Mouse (Mus musculus): ENCODE measurements at regions not wholly inside any gene's neighbourhood (a gene's known extent, or its start where the extent isn't known, plus 50 kb on each side); places are given as distances from the start of the nearest gene placed in this dataset.
A peak's percentile ranks its signal among the peaks of the same experiment; 100 is the strongest.
"Not testable (repeated sequence)": the region's sequence is repeated elsewhere in the genome, so short reads cannot be mapped to it uniquely, and the experiment has no call there.

- DNase-seq, result peak; percentile 72
Measured at GRCm38 (mm10) chr2:39835370-39835769, 609.1 kb upstream of the Ppp6c start.

- peak; percentile 78 for DNase-seq
Measured at GRCm38 (mm10) chr2:39823851-39824250, 597.6 kb upstream of the Ppp6c start.

- DNase-seq, result not testable (repeated sequence)
Measured at GRCm38 (mm10) chr2:39806681-39807080, 580.4 kb upstream of the Ppp6c start.
